Comparison of ENCODE assay signal across 9 mouse cellular contexts in the genomic region with DNA sequence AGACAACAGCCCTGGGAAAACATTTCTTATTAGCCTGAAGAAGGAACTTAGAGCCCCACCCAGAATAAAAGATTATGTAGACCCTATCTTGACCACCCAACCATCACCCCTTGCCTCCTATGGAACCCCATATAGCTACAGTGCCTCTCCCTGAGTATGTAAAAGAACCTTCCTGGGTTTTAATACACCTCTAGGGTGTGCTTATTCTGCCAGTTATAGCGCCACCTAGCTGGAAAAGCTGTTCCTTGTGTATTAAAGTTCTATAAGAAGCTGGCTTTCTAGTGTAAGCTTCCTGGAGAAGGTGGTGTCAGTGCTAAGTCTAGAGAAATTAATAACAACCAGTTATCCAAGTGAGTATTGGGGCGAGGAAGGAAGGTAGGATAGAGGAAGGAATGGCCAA.
DNase-seq lines count a peak whose midpoint lies in the region; ATAC-seq and TF ChIP-seq lines count a peak whose summit lies in the region.
"Had no signal": no experiment of that assay in that cellular context is flagged by ENCODE, and none has a peak within 500 bp of the region (broad histone marks: within the 10 kb centered on the region; RNA-seq: fewer than 3 reads in every experiment).

No protein-coding gene starts in this region.

- H3K9me3 ChIP-seq in heart, embryonic 10.5 days: no peaks in the 10 kb centered on the region
- H3K9me3 ChIP-seq in G1E (replicated peaks): no peaks in the 10 kb centered on the region
- no peaks in the 10 kb centered on the region for H3K9me3 ChIP-seq in intestine, embryonic 15.5 days
- H3K9me3 ChIP-seq in neural tube, embryonic 15.5 days (replicated peaks): no peaks in the 10 kb centered on the region
- H3K9me3 ChIP-seq: limb, embryonic 15.5 days had no signal

- H3K4me1 ChIP-seq in heart, embryonic 10.5 days: peaks cover 10% of the 10 kb centered on the region
- H3K4me1 ChIP-seq in G1E (ENCODE audit: insufficient read depth, low read depth, low read length): no peaks in the 10 kb centered on the region
- no peaks in the 10 kb centered on the region for H3K4me1 ChIP-seq in intestine, embryonic 15.5 days (replicated peaks)
- H3K4me1 ChIP-seq in neural tube, embryonic 15.5 days: no peaks in the 10 kb centered on the region
- H3K4me1 ChIP-seq: limb, embryonic 15.5 days had no signal

- peak; percentile 27 for DNase-seq in heart, adult 8-10 months (ENCODE audit: low spot score)
- no peak for DNase-seq in heart, embryonic 10.5 days (ENCODE audit: low spot score)
- DNase-seq in G1E (ENCODE audit: low spot score): no peak
- peak; percentile 25 for DNase-seq in c-Kit-positive CD71-negative TER-119-negative erythroid progenitor cells, embryonic 14.5 days (ENCODE audit: low read depth)
- peak; percentile 43 to 56 for DNase-seq in left cerebral cortex, postnatal 25 days (ENCODE audit: low spot score in 2 of 2)

- 11% methylated on average over 2 of the region's 2 CpGs for WGBS in heart, embryonic 10.5 days
- 38% methylated on average over 2 of the region's 2 CpGs for WGBS in intestine, embryonic 15.5 days
- WGBS in neural tube, embryonic 15.5 days: 30% methylated on average over 2 of the region's 2 CpGs

- H3K27me3 ChIP-seq in heart, embryonic 10.5 days (ENCODE audit: insufficient read depth, poor library complexity, severe bottlenecking): no peaks in the 10 kb centered on the region
- H3K27me3 ChIP-seq in G1E (ENCODE audit: insufficient read depth, low read length): peaks cover 5% of the 10 kb centered on the region; the same call in 1 of the 2 replicates
- no peaks in the 10 kb centered on the region for H3K27me3 ChIP-seq in intestine, embryonic 15.5 days (replicated peaks)
- H3K27me3 ChIP-seq in neural tube, embryonic 15.5 days (replicated peaks): no peaks in the 10 kb centered on the region
- H3K27me3 ChIP-seq: limb, embryonic 15.5 days had no signal

- H3K27ac ChIP-seq in heart, embryonic 10.5 days: no peak overlapping the region
- no peak overlapping the region for H3K27ac ChIP-seq in intestine, embryonic 15.5 days
- no peak overlapping the region for H3K27ac ChIP-seq in neural tube, embryonic 15.5 days (replicated peaks)
- H3K27ac ChIP-seq: limb, embryonic 15.5 days had no signal

- H3K4me3 ChIP-seq in heart, embryonic 10.5 days: no peak overlapping the region
- H3K4me3 ChIP-seq in G1E (ENCODE audit: low read depth, low read length): no peak overlapping the region
- no peak overlapping the region for H3K4me3 ChIP-seq in intestine, embryonic 15.5 days (replicated peaks)
- H3K4me3 ChIP-seq in neural tube, embryonic 15.5 days (replicated peaks): no peak overlapping the region
- H3K4me3 ChIP-seq: limb, embryonic 15.5 days had no signal

- TF ChIP-seq CTCF in G1E (IDR thresholded peaks at IDR 0.05; ENCODE audit: low read depth, low read length): peak; percentile 36; the same call in 1 of the 2 replicates

- intact Hi-C loops in left cerebral cortex, postnatal 25 days (cut with DNase I): loop anchor here (5.0 to 10.0 kb wide), 4 partner anchors 95 to 410 kb away; partner anchors contain the start of gene Fras1

- ATAC-seq in G1E (ENCODE audit: extremely low read depth, insufficient number of reproducible peaks, low FRiP score, poor library complexity, severe bottlenecking): no peak
- peak; percentile 39; the same call in 1 of the 2 replicates for ATAC-seq in intestine, embryonic 15.5 days
- ATAC-seq in erythroblast, adult 5-6 weeks (replicated peaks; ENCODE audit: low FRiP score, poor library complexity, severe bottlenecking): no peak
- ATAC-seq in neural tube, embryonic 15.5 days (ENCODE audit: low FRiP score): no peak

- no peak overlapping the region for H3K9ac ChIP-seq in intestine, embryonic 15.5 days
- no peak overlapping the region for H3K9ac ChIP-seq in neural tube, embryonic 15.5 days (replicated peaks)
- H3K9ac ChIP-seq: limb, embryonic 15.5 days had no signal

- H3K36me3 ChIP-seq in heart, embryonic 10.5 days: peaks cover 14% of the 10 kb centered on the region; the same call in 1 of the 2 replicates
- H3K36me3 ChIP-seq in G1E (replicated peaks): no peaks in the 10 kb centered on the region
- no peaks in the 10 kb centered on the region for H3K36me3 ChIP-seq in intestine, embryonic 15.5 days
- no peaks in the 10 kb centered on the region for H3K36me3 ChIP-seq in neural tube, embryonic 15.5 days
- H3K36me3 ChIP-seq: limb, embryonic 15.5 days had no signal

- no peak overlapping the region for H3K4me2 ChIP-seq in intestine, embryonic 15.5 days (replicated peaks)
- H3K4me2 ChIP-seq in neural tube, embryonic 15.5 days: no peak overlapping the region
- H3K4me2 ChIP-seq: limb, embryonic 15.5 days had no signal

Comparison
In these comparisons a context has a peak if more than half of its experiments do, and no peak if none do; other contexts are left out.
1. DNase-seq: peak in heart, adult 8-10 months (single experiment), c-Kit-positive CD71-negative TER-119-negative erythroid progenitor cells, embryonic 14.5 days (single experiment) and left cerebral cortex, postnatal 25 days (2 of 2); none in heart, embryonic 10.5 days (single experiment) and G1E (single experiment).